Mouse (Mus musculus) cerebellum, adult 2 months (tissue): ENCODE results near the gene Gm19684.
"Not testable (repeated sequence)": the region's sequence is repeated elsewhere in the genome, so short reads cannot be mapped to it uniquely, and the experiment has no call there.

Source experiments
- CTCF ChIP-seq: fragments of 200-500 bp; IDR thresholded peaks from 2 replicates; pipeline ENCODE4 v1.5.1; 2011; ENCODE audit warnings: low read depth, mild to moderate bottlenecking, control low read depth, low read length, moderate library complexity, borderline replicate concordance; ENCODE audit not compliant: insufficient read depth
- POLR2A ChIP-seq: fragments of 200-500 bp; IDR thresholded peaks from 2 replicates; pipeline ENCODE4 v1.6.1; 2011; ENCODE audit warnings: low read length, control low read depth, borderline replicate concordance; ENCODE audit not compliant: insufficient read depth

GRCm38 (mm10) chr17:36128968-36129817 lies 7.7 kb downstream of the Gm19684 start, which contains the start of gene Gm7030:
- not testable (repeated sequence) for TF ChIP-seq CTCF, POLR2A
